Mouse (Mus musculus) right cerebral cortex, adult 18-20 months (tissue): Measurements from ENCODE around the gene Scand1.

Experiments
- DNase-seq: peaks from one replicate; pipeline ENCODE4 v3.0.0; 2022; ENCODE audit warnings: mixed read lengths

Gene Scand1

DNA sequence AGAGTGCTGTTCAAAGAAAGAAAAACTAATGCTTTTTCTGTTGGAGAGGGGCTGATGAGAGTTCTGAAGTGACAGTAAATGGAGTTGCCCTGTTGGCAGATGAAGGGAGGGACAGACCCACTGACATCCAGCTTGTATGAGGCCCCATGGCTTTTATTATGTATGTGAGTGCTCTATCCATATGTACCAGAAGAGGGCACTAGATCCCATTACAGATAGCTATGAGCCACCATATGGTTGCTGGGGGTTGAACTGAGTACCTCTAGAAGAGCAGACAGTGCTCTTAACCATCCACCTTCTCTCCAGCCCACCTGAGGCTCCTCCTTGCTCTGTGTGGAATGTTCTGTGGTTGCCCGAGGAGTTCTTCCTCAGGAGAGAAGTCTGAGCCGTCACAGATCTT, 6.7 kb downstream of the Scand1 start:
- peak; percentile 25 for DNase-seq

DNA sequence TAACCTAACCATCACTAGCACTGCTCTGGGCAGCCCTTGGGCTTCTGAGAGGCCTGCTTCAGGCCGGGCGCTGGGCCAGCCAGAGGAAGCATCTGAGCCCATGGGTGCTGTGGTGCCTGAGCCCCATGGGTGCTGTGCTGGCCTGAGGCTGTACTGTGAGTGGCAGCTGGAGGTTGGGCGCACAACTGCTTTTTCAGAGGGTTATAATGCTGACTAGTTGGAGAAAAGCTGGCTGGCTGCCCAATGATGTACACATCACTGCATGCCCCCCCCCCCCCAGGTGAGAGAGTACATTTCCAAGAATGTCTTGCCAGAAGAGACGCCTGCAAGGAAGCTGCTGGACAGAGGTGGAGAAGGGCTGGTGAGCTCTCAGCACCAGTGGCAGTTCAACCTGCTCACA, 8.2 kb downstream of the Scand1 start:
- no peak for DNase-seq

DNA sequence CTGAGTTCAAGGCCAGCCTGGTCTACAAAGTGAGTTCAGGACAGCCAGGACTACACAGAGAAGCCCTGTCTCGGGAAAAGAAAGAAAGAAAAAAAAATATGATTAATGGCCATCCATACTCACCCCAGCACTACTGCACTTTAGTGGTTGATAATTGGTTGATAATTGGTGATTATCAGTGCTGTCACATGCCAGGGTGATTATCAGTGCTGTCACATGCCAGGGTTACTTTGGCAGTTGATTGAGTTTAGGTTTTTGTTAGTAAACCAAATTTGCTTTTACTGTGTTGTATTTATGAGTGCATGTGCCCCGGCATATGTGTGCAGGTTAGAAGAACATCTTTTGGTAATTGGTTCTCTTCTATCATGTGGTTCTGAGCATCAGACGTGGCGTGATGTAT, 10.4 kb downstream of the Scand1 start:
- DNase-seq, result no peak

DNA sequence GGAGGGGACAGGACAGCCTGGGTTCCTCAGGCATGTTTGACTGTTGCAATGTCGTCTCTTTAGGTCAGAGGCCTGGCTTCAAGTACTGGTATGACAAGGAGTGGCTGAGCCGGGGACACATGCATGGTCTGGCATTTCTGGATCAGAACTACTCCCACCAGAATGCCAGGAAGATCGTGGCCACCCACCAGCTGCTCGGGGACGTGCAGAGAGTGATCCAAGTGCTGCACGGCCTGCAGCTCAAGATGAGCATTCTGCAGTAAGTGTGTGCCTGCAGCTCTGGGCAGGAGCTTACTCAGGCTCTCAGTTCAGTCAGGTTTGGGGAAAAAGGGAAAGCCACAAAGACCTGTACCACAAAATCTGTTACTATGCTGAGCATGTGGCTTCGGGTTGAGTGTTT, 14.0 kb downstream of the Scand1 start:
- DNase-seq, result peak; percentile 55

DNA sequence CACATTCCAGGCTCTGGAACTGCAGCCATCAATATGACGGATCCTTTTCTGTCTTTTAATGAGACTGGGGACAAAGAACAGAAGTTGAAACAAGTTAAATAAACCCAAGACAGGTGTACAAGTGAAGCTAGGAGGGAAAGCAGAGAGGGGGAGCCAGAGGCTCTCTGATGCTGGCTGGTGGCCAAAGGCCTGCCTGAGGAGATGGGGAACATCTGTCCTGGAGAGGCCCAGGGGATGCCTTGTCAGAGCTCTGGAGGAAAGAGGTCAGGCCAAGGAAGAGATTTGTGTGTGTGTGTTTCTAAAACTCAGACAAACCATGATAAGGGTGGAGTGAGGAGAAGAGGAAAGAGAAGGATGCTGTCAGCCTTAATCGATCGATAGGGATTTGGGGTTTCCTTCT, 14.9 kb downstream of the Scand1 start:
- DNase-seq, result no peak

DNA sequence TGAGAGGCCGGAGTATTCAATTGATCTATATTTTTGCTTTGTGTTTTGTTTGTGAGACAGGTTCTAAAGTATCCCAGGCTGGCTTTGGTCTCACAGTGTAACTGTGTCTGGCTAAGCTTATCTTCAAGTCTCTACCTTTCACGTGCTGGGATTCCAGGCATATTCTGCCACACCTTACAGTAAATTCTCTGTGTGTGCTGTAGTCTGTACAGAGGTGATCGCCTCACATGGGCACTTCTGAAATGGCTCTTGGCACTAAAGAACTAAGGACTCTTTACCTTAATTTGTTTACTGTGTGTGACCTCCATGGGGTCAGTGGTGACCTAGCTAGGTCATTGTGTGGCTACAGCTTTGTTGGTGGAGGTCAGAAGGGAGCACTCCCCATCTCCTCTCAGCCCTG, 16.3 kb downstream of the Scand1 start:
- no peak for DNase-seq

DNA sequence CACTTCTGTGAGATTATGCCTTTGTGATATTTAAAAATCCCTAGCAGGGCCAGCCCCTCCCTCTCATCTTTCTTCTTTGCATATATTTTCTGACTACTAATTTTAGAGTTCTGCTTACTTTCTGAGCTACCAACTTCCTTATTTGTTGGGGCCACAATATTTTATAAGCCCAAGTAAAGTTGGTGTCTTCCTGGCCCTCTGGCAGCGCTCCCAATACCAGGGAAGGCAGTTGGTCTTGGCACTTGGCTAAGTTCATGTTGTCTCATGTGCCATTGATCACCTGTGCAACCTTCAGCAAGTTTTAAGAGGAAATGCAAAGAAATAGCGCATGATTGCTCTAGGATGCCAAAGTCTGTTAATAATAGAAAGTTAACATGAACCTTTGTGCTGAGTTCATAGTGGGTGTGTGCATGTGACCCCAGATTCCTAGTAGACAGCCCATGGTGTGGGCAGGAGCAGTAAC, 16.9 kb downstream of the Scand1 start:
- DNase-seq, result no peak

DNA sequence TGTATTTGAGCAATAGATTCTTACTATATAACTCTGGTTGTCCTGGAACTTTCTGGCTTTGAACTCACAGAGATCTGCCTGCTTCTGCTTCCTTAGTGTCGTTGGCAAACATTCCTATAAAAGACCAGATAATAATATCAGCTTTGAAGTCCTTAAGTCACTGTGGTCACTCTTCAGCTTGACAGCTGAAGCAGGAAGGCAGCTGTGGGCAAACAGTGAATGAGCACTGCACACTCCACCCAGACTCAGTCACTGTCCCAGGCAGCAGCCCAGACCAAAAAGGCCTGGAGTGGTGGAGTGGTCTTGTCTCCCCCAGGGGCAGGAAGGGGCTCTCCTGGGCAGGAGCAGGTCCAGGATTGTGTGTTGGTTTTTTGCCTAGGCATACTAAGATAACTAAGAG, 20.5 kb downstream of the Scand1 start:
- DNase-seq, result no peak

DNA sequence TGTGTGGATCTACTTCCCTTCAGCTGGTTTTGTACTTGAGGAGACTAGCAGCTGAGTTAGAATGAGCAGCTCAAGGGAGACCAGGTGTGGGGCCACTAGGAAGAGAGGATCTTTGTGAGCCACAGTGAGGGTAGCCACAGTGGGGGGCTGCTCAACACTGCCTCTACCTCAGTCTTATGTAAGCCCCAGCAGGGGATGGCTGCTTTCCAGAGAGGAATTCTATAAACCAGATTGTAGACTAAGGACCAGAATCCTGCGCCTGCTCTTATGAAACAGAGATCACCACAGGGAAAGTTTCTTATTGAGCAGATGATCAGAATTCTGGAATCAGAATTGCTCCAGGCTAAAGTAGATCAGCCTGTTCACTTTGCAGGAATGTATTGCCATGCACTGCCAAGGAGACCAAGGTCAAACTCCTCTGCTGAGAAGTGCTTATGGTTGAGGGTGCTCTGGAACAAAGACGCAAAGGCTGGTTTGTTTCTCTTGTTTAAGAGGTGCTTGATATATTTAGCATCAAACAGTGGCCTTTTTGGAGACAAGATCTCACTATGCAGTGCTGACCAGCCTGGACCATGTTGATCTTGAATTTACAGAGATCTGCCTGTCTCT, 22.8 kb downstream of the Scand1 start:
- no peak for DNase-seq

DNA sequence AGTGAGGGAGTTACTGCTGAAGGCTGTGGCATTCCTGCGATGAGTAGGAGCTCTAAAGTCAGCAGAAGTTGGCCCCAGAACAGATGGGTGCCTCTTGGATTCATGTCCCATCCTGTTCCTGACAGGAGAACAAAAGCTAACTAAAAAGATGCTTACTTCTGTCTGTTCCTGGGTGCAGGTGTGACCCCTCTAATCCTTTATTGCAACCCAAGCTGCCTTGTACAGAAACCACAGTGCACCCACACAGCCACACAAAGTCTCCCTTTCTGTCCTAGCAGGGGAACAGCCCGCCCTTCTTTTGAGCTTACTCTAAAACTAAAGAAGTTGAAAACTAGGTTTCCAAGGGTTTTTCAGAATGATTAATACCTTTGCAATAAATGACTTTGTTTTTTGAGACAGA, 24.3 kb downstream of the Scand1 start:
- no peak for DNase-seq

DNA sequence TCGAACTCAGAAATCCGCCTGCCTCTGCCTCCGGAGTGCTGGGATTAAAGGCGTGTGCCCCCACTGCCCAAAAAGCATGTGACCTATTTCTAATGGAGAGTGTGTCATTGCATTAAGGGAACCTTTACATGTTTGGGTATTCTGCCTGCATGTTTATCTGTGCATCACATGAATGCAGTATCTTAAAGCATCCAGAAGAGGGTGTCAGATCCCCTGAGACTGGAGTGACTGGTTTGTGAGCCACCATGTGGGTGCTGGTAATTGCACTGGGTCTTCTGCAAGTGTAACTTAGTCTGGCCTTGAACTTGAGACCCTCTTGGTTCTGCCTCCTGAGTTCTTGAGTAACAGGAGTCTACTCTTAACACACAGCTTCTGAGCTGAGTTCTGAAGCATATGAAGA, 25.8 kb downstream of the Scand1 start:
- DNase-seq, result no peak

DNA sequence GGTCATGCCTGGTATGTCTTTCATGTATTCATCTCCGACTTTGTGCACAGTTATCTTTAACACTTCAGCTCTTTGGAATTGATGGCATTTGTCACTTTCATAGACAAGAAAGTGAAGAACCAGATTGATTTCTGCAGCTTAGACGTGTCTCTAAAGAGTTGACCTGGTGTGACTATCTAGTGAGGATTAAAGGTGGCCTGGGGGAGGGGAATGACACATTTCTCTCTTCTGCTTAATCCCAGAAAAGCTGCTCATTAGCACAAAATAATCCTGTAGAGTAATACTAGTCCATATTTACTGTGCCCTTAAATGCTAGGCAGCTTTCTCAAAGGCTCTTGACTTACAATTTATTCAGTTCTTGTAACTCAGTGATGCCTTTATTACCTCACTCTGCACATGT, 27.3 kb downstream of the Scand1 start:
- no peak for DNase-seq

DNA sequence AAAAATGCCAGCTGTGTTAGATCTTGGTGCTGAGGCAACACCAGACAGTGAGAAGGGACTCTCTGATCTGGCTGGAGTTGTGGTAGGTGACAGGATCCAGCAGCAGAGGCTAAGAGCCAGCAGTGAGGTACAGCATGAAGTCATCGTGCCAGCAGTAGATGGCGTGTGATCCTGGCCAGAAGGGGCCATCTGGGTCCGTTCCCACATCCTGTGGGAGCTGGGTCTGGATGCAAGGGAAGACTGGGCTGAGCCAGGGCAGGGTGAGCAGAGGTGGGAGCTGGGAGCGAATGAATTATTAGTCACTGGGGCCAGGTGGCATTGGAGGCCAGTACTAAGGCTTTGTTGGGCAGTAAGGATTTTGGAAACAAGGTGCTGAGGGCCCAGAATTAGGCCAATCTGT, 31.3 kb downstream of the Scand1 start:
- no peak for DNase-seq

DNA sequence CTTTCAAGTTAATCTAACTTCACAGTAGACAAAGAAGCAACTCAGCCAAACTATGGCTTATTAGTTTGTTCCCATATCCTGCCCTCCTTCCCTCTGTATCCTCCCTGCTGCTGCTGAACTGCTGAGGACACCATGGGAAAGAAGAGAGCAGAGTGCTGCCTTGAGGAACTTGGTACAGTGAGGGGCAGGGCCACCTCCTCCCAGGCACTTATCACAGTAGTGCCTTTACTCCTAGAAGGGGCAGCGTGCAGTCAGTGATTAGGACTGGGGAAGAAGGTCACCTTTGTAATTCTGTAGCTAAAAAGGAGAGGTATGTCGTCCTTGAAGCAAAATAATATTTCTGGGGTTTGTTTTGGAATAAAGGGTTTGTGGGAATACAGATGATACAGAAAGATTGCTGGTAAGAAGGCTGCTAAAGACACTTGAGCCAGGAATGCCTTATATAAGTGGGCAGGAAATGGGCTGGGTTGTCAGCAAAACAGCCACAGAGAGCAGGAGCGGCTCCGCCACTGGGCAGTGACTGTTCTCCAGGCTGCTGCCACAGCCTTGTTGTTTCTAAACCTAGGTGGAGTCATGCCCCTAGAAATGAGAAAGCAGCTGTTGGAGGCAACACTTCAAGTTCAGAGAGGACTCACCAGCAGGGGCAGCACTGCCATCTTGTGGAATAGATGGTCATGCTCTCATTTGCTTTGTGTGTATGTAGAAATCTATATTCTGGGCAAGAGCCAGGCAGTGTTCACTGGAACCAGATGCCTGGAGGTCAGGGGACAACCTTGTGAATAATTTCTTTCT, 34.1 kb downstream of the Scand1 start:
- peak; percentile 85 for DNase-seq

DNA sequence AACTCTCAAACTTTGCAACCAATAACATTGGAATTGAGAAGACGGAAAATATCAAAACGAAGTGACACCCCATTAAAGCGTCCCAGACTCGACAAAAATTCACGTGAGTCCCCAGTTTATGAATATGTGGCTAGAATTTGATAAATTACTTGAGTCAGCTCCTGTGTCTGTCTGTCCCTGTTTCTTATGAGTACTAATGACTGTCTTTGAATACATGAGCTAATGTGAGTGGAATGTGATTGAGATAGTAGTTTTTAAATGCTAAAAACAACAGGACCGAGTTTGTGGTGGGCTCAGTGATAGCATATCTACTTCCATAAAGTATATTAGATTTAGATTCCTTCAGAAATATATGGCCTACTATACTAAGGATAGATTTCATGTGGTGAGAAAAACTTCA, 40.0 kb downstream of the Scand1 start:
- no peak for DNase-seq

DNA sequence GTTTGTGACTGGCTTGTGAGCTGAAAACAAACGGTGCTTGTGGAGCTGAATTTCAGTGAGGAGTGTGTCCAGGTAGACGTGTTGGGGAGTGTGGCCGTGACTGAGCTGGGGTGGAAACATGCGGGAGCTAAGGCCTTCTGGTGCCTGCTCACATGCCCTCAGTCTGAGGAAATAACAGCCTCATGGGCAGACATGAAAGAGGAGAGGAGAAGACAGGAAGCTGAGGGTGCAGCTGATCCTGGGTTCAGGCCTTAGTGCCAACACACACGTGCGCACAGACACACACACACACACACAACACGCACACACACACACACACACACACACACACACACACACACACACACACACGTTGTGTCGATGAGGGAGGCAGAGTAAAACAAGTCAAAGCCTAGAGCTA, 44.9 kb downstream of the Scand1 start:
- no peak for DNase-seq

DNA sequence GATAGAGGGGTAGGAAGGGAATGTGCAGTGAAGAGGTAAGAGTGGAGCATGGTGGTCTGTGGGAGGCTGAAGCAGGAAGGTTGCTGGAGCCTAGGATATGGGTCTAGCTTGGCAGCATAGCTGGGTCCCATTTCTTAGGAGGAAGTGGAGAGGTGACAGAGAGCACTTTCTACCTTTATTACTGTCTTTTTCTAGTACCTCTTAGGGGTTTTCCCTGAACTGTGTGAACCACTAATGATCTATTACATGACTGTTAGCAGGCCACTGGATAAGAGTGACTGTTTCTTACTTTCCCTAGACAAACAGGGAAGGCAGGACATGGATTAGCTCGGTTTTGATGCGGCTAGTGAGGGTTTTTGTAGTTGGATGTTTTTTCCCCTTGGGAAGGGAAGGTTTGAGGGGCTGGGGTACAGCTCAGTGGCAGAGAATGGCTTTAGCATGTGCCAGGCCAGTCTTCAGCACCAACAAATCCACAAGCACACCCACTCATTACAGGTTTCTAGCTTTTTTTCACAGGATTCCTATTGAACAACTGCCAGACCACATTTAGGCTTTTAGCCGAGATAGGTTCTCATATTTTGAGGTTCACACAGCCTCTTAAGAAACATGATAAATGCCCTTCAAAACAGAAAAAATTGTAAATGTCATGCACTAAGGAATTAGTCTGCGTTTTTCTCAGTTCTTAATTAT, 49.2 kb downstream of the Scand1 start:
- no peak for DNase-seq
